Mouse (Mus musculus): ENCODE measurements at regions not wholly inside any gene's neighbourhood (a gene's known extent, or its start where the extent isn't known, plus 50 kb on each side); places are given as distances from the start of the nearest gene placed in this dataset.

DNA sequence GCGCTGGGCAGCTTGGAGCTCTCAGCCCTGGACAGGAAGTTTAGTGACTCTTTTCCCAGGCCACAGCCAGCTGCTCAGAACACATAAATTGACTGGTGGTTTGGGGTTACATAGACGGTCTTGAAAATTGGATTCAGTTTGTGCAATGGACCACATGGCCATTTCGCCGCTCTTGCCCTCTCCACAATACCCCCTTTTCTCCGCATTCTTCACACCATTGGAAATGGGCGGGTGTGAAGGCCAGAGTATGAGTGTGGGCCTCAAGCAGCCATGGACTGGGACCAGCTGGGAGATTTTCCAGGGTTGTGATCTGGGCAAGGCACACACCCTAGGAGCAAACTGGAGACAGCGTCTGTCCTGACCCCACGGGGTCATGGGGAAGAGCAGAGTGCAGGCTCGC lies 135.1 kb upstream of the Cops8 start:
- H3K4me2 ChIP-seq (ENCODE audit: low read length) = no peak overlapping the region
- no peaks in the 10 kb centered on the region for H3K4me1 ChIP-seq (ENCODE audit: control insufficient read depth, insufficient read depth, low read length)
- H3K27ac ChIP-seq (ENCODE audit: low read length) = no peak overlapping the region
- ATAC-seq = no peak
- no peaks in the 10 kb centered on the region for H3K36me3 ChIP-seq (ENCODE audit: control insufficient read depth, insufficient read depth, low read length)
- 64% methylated on average over 9 of the region's 9 CpGs for WGBS
- no peak overlapping the region for H3K4me3 ChIP-seq (ENCODE audit: low read depth, low read length)
- no peak overlapping the region for H3K9ac ChIP-seq (ENCODE audit: low read depth, low read length)
- H3K9me3 ChIP-seq (replicated peaks; ENCODE audit: control insufficient read depth, low read length, poor library complexity, severe bottlenecking) = no peaks in the 10 kb centered on the region
- H3K27me3 ChIP-seq (ENCODE audit: control insufficient read depth, insufficient read depth, low read depth, low read length) = no peaks in the 10 kb centered on the region

GRCm38 (mm10) chr1:90470996-90471395 lies 131.8 kb upstream of the Cops8 start:
- H3K27ac ChIP-seq (ENCODE audit: low read length) = no peak overlapping the region
- ATAC-seq = no peak
- H3K4me2 ChIP-seq (ENCODE audit: low read length) = no peak overlapping the region
- no peaks in the 10 kb centered on the region for H3K27me3 ChIP-seq (ENCODE audit: control insufficient read depth, insufficient read depth, low read depth, low read length)
- H3K9me3 ChIP-seq (replicated peaks; ENCODE audit: control insufficient read depth, low read length, poor library complexity, severe bottlenecking) = no peaks in the 10 kb centered on the region
- H3K9ac ChIP-seq (ENCODE audit: low read depth, low read length) = no peak overlapping the region
- H3K4me3 ChIP-seq (ENCODE audit: low read depth, low read length) = no peak overlapping the region
- WGBS = 50% methylated on average over 10 of the region's 10 CpGs
- H3K36me3 ChIP-seq (ENCODE audit: control insufficient read depth, insufficient read depth, low read length) = no peaks in the 10 kb centered on the region
- H3K4me1 ChIP-seq (ENCODE audit: control insufficient read depth, insufficient read depth, low read length) = peaks cover 3% of the 10 kb centered on the region; the same call in 1 of the 2 replicates

DNA sequence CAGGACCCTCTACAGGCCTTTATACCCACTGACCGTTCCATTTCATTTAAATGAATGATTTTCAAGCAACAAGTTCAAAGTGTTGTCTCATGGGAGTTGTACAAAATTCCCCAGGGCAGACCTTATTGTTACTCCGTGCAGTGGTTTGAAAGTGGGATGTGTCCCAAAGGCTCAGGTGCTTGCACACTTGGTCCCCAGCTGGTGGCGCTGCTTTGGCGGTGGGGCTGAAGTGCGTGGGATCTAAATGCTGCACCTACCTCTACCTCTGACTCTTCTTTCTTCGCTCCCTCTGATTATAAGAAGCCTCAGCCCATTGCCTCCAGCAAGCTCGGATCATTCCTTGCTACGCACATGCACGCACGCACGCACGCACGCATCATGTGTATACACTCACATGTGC lies 131.0 kb upstream of the Cops8 start:
- H3K36me3 ChIP-seq (ENCODE audit: control insufficient read depth, insufficient read depth, low read length) = no peaks in the 10 kb centered on the region
- no peak overlapping the region for H3K4me2 ChIP-seq (ENCODE audit: low read length)
- H3K9ac ChIP-seq (ENCODE audit: low read depth, low read length) = no peak overlapping the region
- H3K4me1 ChIP-seq (ENCODE audit: control insufficient read depth, insufficient read depth, low read length) = peaks cover 3% of the 10 kb centered on the region; the same call in 1 of the 2 replicates
- H3K4me3 ChIP-seq (ENCODE audit: low read depth, low read length) = no peak overlapping the region
- H3K9me3 ChIP-seq (replicated peaks; ENCODE audit: control insufficient read depth, low read length, poor library complexity, severe bottlenecking) = no peaks in the 10 kb centered on the region
- H3K27me3 ChIP-seq (ENCODE audit: control insufficient read depth, insufficient read depth, low read depth, low read length) = no peaks in the 10 kb centered on the region
- ATAC-seq = no peak
- 90% methylated on average over 13 of the region's 13 CpGs for WGBS
- H3K27ac ChIP-seq (ENCODE audit: low read length) = no peak overlapping the region

DNA sequence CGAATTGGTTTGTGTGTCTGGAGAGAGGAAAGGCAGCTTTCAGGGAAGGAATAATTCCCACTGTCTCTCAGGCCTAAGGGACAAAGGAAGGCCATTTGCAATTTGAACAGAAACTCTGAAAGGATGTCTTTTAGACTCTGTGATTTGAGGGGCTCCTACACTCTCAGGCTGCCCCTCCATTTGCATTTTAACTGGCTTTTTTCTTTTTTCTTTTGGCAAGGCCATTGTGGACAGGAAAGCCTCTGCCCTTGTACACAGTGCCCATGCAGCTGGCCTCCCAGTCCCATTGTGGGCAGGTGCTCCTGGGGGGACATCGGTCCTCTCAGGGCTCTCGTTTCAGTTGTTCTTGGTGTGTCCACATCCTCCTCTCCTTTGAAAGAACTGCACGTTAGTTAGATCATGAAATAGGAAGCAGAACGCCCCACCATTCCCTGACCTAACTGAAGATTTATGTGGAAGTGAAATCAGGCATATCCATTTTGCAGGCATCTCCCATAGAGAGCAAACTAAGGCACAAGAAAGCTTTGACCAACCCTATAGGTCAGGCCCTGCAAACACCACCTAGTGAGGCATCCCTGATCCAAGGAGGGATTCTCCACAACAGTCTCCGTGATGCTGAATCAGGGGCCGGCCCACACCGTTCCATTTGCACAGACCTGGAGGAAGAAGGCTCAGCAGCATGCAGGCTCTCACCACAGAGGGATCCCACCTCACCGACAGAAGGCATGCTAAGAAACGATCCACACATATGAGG lies 127.5 kb upstream of the Cops8 start:
- 36% methylated on average over 10 of the region's 10 CpGs for WGBS
- H3K4me2 ChIP-seq (ENCODE audit: low read length) = no peak overlapping the region
- H3K9me3 ChIP-seq (replicated peaks; ENCODE audit: control insufficient read depth, low read length, poor library complexity, severe bottlenecking) = 0 out of 2 replicates have a peak, but pooled peaks cover 3% of the 10 kb centered on the region
- H3K27ac ChIP-seq (ENCODE audit: low read length) = peak overlapping the region; percentile 53
- no peak overlapping the region for H3K4me3 ChIP-seq (ENCODE audit: low read depth, low read length)
- no peak overlapping the region for H3K9ac ChIP-seq (ENCODE audit: low read depth, low read length)
- H3K4me1 ChIP-seq (ENCODE audit: control insufficient read depth, insufficient read depth, low read length) = peaks cover 5% of the 10 kb centered on the region; the same call in 1 of the 2 replicates
- H3K36me3 ChIP-seq (ENCODE audit: control insufficient read depth, insufficient read depth, low read length) = no peaks in the 10 kb centered on the region
- ATAC-seq = peak; percentile 67
- no peaks in the 10 kb centered on the region for H3K27me3 ChIP-seq (ENCODE audit: control insufficient read depth, insufficient read depth, low read depth, low read length)

DNA sequence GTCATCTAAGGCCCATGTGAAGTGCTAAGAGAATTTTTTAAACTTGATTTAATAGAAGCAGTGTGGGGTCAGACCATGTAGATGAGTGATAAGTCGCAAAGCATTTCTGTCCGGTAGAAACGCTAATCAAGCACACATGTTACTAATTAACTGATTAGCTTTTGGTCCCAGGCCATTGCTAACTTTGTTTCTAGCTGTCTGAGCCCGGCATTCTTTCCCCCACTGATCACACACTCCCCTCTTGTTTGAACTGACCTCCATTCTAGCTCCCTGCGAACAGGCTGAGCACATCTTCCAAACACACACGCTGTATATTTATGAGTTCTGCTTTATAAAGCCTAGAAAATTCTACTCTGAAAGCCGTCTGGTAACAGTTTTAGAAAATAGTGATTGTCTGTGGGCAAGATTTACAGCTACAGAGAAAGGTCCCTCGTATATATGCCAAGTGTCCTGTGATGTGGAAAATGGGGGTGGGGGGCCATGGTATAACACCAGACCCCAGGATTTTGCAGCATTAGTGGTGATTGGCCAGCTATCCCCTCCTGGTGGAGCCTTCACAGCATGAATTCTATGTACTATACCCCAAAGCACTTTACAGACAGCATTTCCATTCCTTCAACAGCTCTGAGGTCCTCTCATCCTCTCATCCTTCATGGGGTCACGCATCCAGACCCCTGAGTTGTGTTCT lies 126.1 kb upstream of the Cops8 start:
- H3K27ac ChIP-seq (ENCODE audit: low read length) = no peak overlapping the region; the same call in 1 of the 2 replicates
- no peaks in the 10 kb centered on the region for H3K36me3 ChIP-seq (ENCODE audit: control insufficient read depth, insufficient read depth, low read length)
- no peaks in the 10 kb centered on the region for H3K27me3 ChIP-seq (ENCODE audit: control insufficient read depth, insufficient read depth, low read depth, low read length)
- H3K4me2 ChIP-seq (ENCODE audit: low read length) = no peak overlapping the region
- no peak overlapping the region for H3K9ac ChIP-seq (ENCODE audit: low read depth, low read length)
- ATAC-seq = no peak
- 0 out of 2 replicates have a peak, but pooled peaks cover 3% of the 10 kb centered on the region for H3K9me3 ChIP-seq (replicated peaks; ENCODE audit: control insufficient read depth, low read length, poor library complexity, severe bottlenecking)
- WGBS = 43% methylated on average over 9 of the region's 9 CpGs
- peaks cover 5% of the 10 kb centered on the region; the same call in 1 of the 2 replicates for H3K4me1 ChIP-seq (ENCODE audit: control insufficient read depth, insufficient read depth, low read length)
- no peak overlapping the region for H3K4me3 ChIP-seq (ENCODE audit: low read depth, low read length)

- WGBS = 92% methylated on average over 2 of the region's 2 CpGs
- H3K9me3 ChIP-seq (replicated peaks; ENCODE audit: control insufficient read depth, low read length, poor library complexity, severe bottlenecking) = 0 out of 2 replicates have a peak, but pooled peaks cover 3% of the 10 kb centered on the region
- peaks cover 5% of the 10 kb centered on the region; the same call in 1 of the 2 replicates for H3K4me1 ChIP-seq (ENCODE audit: control insufficient read depth, insufficient read depth, low read length)
- H3K9ac ChIP-seq (ENCODE audit: low read depth, low read length) = no peak overlapping the region
- H3K4me2 ChIP-seq (ENCODE audit: low read length) = no peak overlapping the region
- H3K27ac ChIP-seq (ENCODE audit: low read length) = no peak overlapping the region
- H3K36me3 ChIP-seq (ENCODE audit: control insufficient read depth, insufficient read depth, low read length) = no peaks in the 10 kb centered on the region
- H3K27me3 ChIP-seq (ENCODE audit: control insufficient read depth, insufficient read depth, low read depth, low read length) = no peaks in the 10 kb centered on the region
- no peak overlapping the region for H3K4me3 ChIP-seq (ENCODE audit: low read depth, low read length)
- ATAC-seq = no peak
Observed at GRCm38 (mm10) chr1:90478839-90479238, 123.9 kb upstream of the Cops8 start.

GRCm38 (mm10) chr1:90481247-90481646 lies 121.5 kb upstream of the Cops8 start:
- ATAC-seq = no peak
- Histone ChIP-seq H3K9ac (ENCODE audit: low read depth, low read length) (no peak overlapping the region), H3K9me3 (replicated peaks; ENCODE audit: control insufficient read depth, low read length, poor library complexity, severe bottlenecking) (0 out of 2 replicates have a peak, but pooled peaks cover 3% of the 10 kb centered on the region), H3K4me2 (ENCODE audit: low read length) (no peak overlapping the region), H3K4me1 (ENCODE audit: control insufficient read depth, insufficient read depth, low read length) (0 out of 2 replicates have a peak, but pooled peaks cover 2% of the 10 kb centered on the region), H3K27ac (ENCODE audit: low read length) (no peak overlapping the region), H3K36me3 (ENCODE audit: control insufficient read depth, insufficient read depth, low read length) (no peaks in the 10 kb centered on the region), H3K27me3 (ENCODE audit: control insufficient read depth, insufficient read depth, low read depth, low read length) (no peaks in the 10 kb centered on the region), H3K4me3 (ENCODE audit: low read depth, low read length) (no peak overlapping the region)
- 98% methylated on average over 5 of the region's 5 CpGs for WGBS

DNA sequence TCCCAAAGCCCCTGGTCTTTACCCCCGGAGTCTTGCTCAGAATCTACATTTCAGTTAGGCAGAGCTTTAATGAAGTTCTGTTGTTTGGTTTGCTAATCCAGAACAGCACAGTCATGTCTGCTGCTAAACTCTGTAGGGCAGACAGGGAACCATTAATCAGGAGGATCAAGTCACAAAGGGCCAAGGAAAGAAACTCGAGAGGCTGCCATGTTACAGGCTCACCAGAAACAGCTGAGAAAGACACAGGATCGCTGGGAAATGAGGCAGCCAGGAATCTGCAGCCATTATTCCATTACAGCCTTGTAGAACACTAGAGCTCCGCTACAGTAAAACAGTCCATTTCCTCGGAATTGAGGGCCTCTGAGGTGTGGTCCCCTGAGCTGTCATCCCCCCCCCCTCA lies 121.1 kb upstream of the Cops8 start:
- Histone ChIP-seq H3K4me2 (ENCODE audit: low read length) (no peak overlapping the region), H3K36me3 (ENCODE audit: control insufficient read depth, insufficient read depth, low read length) (no peaks in the 10 kb centered on the region), H3K4me3 (ENCODE audit: low read depth, low read length) (no peak overlapping the region), H3K4me1 (ENCODE audit: control insufficient read depth, insufficient read depth, low read length) (0 out of 2 replicates have a peak, but pooled peaks cover 2% of the 10 kb centered on the region), H3K9me3 (replicated peaks; ENCODE audit: control insufficient read depth, low read length, poor library complexity, severe bottlenecking) (0 out of 2 replicates have a peak, but pooled peaks cover 3% of the 10 kb centered on the region), H3K9ac (ENCODE audit: low read depth, low read length) (no peak overlapping the region), H3K27ac (ENCODE audit: low read length) (no peak overlapping the region), H3K27me3 (ENCODE audit: control insufficient read depth, insufficient read depth, low read depth, low read length) (no peaks in the 10 kb centered on the region)
- ATAC-seq = no peak
- 74% methylated on average over 5 of the region's 5 CpGs for WGBS

GRCm38 (mm10) chr1:90486349-90486839 lies 116.4 kb upstream of the Cops8 start:
- Histone ChIP-seq H3K4me3 (ENCODE audit: low read depth, low read length) (no peak overlapping the region), H3K9me3 (replicated peaks; ENCODE audit: control insufficient read depth, low read length, poor library complexity, severe bottlenecking) (no peaks in the 10 kb centered on the region), H3K9ac (ENCODE audit: low read depth, low read length) (no peak overlapping the region), H3K27me3 (ENCODE audit: control insufficient read depth, insufficient read depth, low read depth, low read length) (no peaks in the 10 kb centered on the region), H3K4me2 (ENCODE audit: low read length) (no peak overlapping the region), H3K4me1 (ENCODE audit: control insufficient read depth, insufficient read depth, low read length) (no peaks in the 10 kb centered on the region), H3K27ac (ENCODE audit: low read length) (no peak overlapping the region), H3K36me3 (ENCODE audit: control insufficient read depth, insufficient read depth, low read length) (no peaks in the 10 kb centered on the region)
- WGBS = 55% methylated on average over 11 of the region's 11 CpGs
- ATAC-seq = no peak

Measured in midbrain, embryonic 16.5 days (tissue).